Mouse (Mus musculus): ENCODE data around the gene Fam92a. TPM values are rescaled to one million over a fixed set of nuclear protein-coding genes. Genes with fewer than 3 reads are reported as not detected.
"Not testable (repeated sequence)": the region's sequence is repeated elsewhere in the genome, so short reads cannot be mapped to it uniquely, and the experiment has no call there.

Fam92a gene
- 10 to 100 TPM; 82.9 to 95.7 TPM for total RNA-seq (2021)
- long read RNA-seq, partial matches to known transcripts: 3 of 12 reads
- long read RNA-seq, other reads (novel, unspliced or antisense): 5 of 12 reads

DNA sequence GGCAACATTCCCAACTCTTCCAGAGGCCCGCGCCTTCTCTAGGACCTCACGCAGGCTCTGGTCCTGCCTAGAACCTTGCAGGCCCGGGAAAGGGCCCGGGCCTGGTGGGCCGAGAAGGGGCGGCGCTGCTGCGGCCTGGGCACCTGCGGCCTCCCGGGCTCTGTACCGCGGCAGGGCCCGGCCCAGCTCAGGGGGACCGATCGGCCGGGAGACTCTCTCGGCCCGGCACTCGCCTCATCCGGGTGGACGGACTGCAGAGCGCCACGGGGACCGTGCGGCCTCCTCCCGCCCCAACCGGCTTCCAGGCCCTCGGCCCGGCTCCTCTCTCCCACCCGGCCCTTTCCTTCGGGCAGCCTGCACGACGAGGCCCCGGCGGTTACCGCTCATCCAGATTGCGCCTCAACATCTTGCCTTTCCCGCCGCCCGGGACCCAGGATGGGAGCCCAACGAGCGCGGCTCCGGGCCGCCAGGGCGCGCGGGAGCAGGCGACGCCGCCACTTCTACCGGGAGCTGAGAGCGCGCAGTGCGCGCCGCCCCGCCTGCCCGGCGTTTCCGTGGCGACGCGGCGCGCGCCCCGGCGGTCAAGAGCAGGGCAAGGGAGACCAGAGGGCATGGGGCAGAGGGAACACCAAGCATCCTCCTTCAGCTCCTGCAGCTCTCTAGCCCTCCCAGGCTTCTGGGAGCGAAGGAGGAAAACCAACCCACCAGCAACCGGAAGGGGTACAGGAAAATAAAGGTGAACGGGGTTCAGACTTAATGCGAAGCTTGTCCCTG is at the start of gene Fam92a:
Gene Fam92a, minus strand, starts transcription at position 698 of the 774 bp plus-strand sequence.
- DNase-seq (ENCODE audit: low spot score in 2 of 2): peak; percentile 65 to 78

DNA sequence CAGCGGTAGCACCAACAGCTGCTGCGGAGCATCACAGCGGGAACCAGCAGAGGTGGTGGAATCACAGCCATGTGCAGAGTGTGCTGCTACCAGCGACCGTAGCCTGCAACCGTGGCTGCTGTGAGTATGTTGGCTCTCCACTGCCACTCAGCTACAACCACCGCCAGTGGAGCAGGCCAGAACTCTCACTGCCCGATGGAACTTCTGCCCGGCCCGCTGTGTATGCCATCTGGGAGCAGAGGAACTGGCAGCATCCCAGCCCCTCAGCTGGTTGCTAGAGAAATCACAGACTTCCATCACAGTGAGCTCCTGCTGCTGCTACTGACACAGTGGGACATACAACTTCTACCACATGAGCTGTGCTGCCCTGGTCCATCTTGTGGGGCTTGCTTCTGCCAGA is 7.2 kb upstream of the Fam92a start:
- peak; percentile 80 to 82 for DNase-seq (ENCODE audit: low spot score in 2 of 2)

DNA sequence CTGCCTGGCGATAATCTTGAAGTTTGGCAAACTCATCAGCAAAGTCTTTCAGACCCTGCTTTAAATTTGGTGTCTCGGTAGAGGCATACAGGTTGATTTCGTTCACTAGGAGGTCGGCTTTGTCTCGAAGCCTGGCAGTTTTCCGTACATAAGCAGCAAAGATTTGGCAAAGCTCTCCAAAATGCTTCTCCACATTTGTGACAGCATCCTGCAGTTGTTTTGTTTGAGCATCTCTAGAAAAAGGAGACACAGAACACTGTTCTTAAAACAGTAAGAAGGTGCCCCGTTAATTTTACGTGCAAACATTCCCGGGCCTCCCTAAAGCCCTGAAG is 863 bp downstream of the Fam92a start:
- DNase-seq (ENCODE audit: low spot score in 2 of 2): no peak

DNA sequence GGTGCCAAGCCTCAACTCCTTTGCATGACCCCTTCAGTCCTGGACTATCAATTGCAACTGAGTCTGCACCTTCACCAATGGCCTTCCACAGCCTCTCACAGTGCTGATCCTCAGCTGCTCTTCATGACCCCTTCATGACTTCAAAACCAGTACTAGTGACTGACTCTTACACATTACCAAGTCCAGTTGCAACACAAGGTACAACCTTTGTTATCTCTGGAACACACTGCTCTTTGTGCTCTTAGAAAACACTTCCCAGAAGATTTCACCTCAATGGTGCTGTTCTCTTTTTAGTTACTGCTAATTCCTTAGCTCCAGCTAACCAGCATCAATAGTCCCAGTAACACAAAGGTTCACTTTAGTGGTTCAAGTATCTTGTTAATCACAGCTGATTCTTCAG is 24.2 kb downstream of the Fam92a start:
- no peak for DNase-seq (ENCODE audit: low spot score in 2 of 2)

DNA sequence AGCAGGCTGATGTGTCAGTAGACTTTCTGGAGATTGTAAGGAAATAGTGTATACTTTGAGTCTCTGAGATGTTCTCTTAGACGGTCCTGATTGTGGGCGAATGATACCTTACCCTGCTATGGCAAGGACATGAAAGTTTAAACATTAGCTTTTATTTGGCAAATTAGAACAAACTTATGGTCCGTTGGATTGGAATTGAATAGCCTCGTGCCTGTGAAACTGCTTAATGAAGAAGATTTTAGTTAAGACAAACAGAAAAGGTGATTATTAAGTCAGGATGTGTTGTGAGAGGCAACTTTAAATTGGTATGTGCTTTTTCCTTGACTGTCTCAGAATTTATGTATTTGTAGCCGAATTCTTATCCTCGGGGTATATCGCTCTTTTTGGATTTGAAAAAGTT is 30.3 kb downstream of the Fam92a start:
- not testable (repeated sequence) for DNase-seq (ENCODE audit: low spot score in 2 of 2)

DNA sequence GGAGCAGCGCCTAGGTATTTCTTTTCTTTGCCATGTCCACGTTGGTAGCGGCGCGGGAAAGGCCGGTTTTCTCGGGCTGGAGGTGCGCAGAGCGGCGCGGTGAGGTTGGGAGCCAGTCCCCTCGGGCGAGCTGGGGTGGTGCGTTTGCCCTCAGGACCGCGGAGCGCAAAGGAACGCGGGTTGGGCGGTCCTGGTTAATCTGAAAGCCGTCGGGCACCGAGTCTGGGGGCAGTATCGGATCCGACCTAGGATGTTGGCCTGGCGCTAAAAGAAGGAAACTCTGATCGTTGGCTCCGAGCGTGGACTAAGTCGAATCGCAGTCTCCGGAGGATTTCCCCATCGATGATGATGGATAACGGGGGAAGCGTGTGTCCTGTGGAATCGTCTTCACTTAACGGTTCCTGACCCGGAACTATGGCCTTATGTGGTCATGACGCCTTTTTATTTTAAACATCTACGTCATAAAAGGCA is 31.2 kb downstream of the Fam92a start:
- DNase-seq (ENCODE audit: low spot score in 2 of 2): peak; percentile 27 to 30

DNA sequence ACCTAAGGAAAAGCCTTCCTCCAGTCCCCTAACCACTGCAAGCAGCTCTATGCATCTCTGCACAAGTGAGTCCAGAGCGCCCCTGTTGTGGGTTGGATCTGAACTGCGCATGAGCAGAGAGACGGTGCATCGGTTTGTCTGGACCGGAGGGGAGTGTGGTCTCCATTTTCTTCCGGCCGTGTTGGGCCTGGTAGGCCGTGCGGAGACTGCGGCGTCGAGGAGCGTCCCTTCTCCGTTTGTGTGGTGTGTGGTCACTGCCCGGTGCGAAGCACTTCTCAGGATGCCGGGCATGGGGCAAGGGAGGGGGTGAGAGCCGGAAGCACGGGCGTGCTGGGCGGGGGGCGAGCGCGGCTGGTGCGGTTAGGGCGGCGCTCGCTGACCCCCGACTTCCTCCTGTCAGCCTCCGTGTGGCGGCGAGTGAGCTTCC is 31.7 kb downstream of the Fam92a start, which contains the start of gene Rbm12b1:
Gene Rbm12b1, plus strand, starts transcription at position 124 of the 427 bp plus-strand sequence.
- DNase-seq (ENCODE audit: low spot score in 2 of 2): peak; percentile 76 to 86

Other genes starting within 250 kb of the Fam92a start
- gene Gm10604, start 190.8 kb downstream of the Fam92a start, total RNA-seq (2021): not detected
- 10 to 100 TPM; 17.9 to 19.3 TPM for gene Rbm12b2, start 82.6 kb downstream of the Fam92a start, total RNA-seq (2021)
- gene Rbm12b1, start 31.8 kb downstream of the Fam92a start, total RNA-seq (2021): 10 to 100 TPM; 17.5 to 22.2 TPM